Mouse (Mus musculus): ENCODE measurements at regions not wholly inside any gene's neighbourhood (a gene's known extent, or its start where the extent isn't known, plus 50 kb on each side); places are given as distances from the start of the nearest gene placed in this dataset.

GRCm38 (mm10) chr3:61475018-61475417 lies 109.3 kb upstream of the B430305J03Rik start:
- no peak for DNase-seq (ENCODE audit: low spot score in 2 of 2)

GRCm38 (mm10) chr3:61467158-61467557 lies 101.4 kb upstream of the B430305J03Rik start:
- no peak for DNase-seq (ENCODE audit: low spot score in 2 of 2)

- DNase-seq (ENCODE audit: low spot score in 2 of 2), result no peak
Observed at GRCm38 (mm10) chr3:61466641-61467040, 100.9 kb upstream of the B430305J03Rik start.

- DNase-seq (ENCODE audit: low spot score in 2 of 2), result no peak
Observed at GRCm38 (mm10) chr3:61460076-61460475, 94.3 kb upstream of the B430305J03Rik start.

- DNase-seq (ENCODE audit: low spot score in 2 of 2), result no peak
Observed at GRCm38 (mm10) chr3:61456598-61456997, 90.8 kb upstream of the B430305J03Rik start.

GRCm38 (mm10) chr3:61442000-61442739 lies 76.4 kb upstream of the B430305J03Rik start:
- no peak for DNase-seq (ENCODE audit: low spot score in 2 of 2)

GRCm38 (mm10) chr3:61441445-61441844 lies 75.7 kb upstream of the B430305J03Rik start:
- DNase-seq (ENCODE audit: low spot score in 2 of 2), result peak in 1 of 2 experiments; percentile 17

- no peak for DNase-seq (ENCODE audit: low spot score in 2 of 2)
Observed at GRCm38 (mm10) chr3:61428713-61429112, 63.0 kb upstream of the B430305J03Rik start.

- DNase-seq (ENCODE audit: low spot score in 2 of 2), result no peak
Observed at GRCm38 (mm10) chr3:61423945-61424344, 58.2 kb upstream of the B430305J03Rik start.

- DNase-seq (ENCODE audit: low spot score in 2 of 2), result no peak
Observed at GRCm38 (mm10) chr3:61419706-61420105, 54.0 kb upstream of the B430305J03Rik start.

- DNase-seq (ENCODE audit: low spot score in 2 of 2), result no peak
Observed at GRCm38 (mm10) chr3:61418096-61418495, 52.3 kb upstream of the B430305J03Rik start.
